Mouse (Mus musculus) heart, embryonic 15.5 days (tissue): ENCODE measurements around the gene Gm14326. TPM values are rescaled to one million over a fixed set of nuclear protein-coding genes. Genes with fewer than 3 reads are reported as not detected.
"Not testable (repeated sequence)": the region's sequence is repeated elsewhere in the genome, so short reads cannot be mapped to it uniquely, and the experiment has no call there.

ENCODE experiments used
- ATAC-seq: fragments of 200-750 bp; cut with Nextera tagmentation; replicated peaks from 2 replicates; pipeline ENCODE4 v1.8.0; 2017; ENCODE audit warnings: low read depth, moderate TSS enrichment; ENCODE audit not compliant: insufficient number of reproducible peaks, insufficient read depth, low FRiP score
- H3K27ac ChIP-seq: fragments of 300-500 bp; sonication (generic); 2 replicates; pipeline ENCODE4 v1.5.1; 2015; ENCODE audit warnings: mild to moderate bottlenecking, inconsistent platforms
- H3K27me3 ChIP-seq: fragments of 300-500 bp; sonication (generic); 2 replicates; pipeline ENCODE4 v1.6.1; 2015; ENCODE audit warnings: inconsistent platforms
- H3K36me3 ChIP-seq: fragments of 300-500 bp; sonication (generic); 2 replicates; pipeline ENCODE4 v1.6.1; 2015; ENCODE audit warnings: mild to moderate bottlenecking, inconsistent platforms
- H3K4me1 ChIP-seq: fragments of 300-500 bp; sonication (generic); replicated peaks from 2 replicates; pipeline ENCODE4 v1.6.1; 2015; ENCODE audit warnings: inconsistent platforms
- H3K4me2 ChIP-seq: fragments of 300-500 bp; sonication (generic); 2 replicates; pipeline ENCODE4 v1.6.1; 2015; ENCODE audit warnings: inconsistent platforms, mild to moderate bottlenecking, moderate library complexity
- H3K4me3 ChIP-seq: fragments of 300-500 bp; sonication (generic); 2 replicates; pipeline ENCODE4 v1.5.1; 2015; ENCODE audit warnings: mild to moderate bottlenecking, inconsistent platforms
- H3K9ac ChIP-seq: fragments of 300-500 bp; sonication (generic); 2 replicates; pipeline ENCODE4 v1.6.1; 2015; ENCODE audit warnings: mild to moderate bottlenecking, inconsistent platforms
- H3K9me3 ChIP-seq: fragments of 300-500 bp; sonication (generic); replicated peaks from 2 replicates; pipeline ENCODE4 v1.6.1; 2016; ENCODE audit warnings: inconsistent platforms
- WGBS: fragments of 180-500 bp; shearing (Covaris S2); methylation state at CpG from one replicate; pipeline ENCODE4 v1.1.7; 2015; ENCODE audit warnings: mixed read lengths; 5-methylcytosine and 5-hydroxymethylcytosine counted together
- polyA plus RNA-seq: library from polyadenylated mRNA; unstranded; fragments of >200 nt; fragmentation: Nextera tagmentation; extraction: Ambion mirVana; gene quantifications from 2 replicates; pipeline ENCODE4 v1.2.1, GENCODE M21; 2015

Gm14326 gene
- 19.1 and 21.7 TPM in 2 replicates for polyA plus RNA-seq

- H3K9ac ChIP-seq: peak within 1 kb of the TSS; percentile 56
- peak within 1 kb of the TSS; percentile 55 for H3K4me3 ChIP-seq
- not testable (repeated sequence) for ATAC-seq, H3K9me3 ChIP-seq, H3K27ac ChIP-seq, H3K36me3 ChIP-seq, H3K4me1 ChIP-seq, H3K27me3 ChIP-seq
- WGBS: 2% methylated on average over 4 of the region's 7 CpGs
- peak within 1 kb of the TSS; percentile 54 for H3K4me2 ChIP-seq
These were observed at the start of gene Gm14326 for GRCm38 (mm10) chr2:177957145-177957544. TSS of gene Gm14326 (minus strand) at chr2:177957297.

- H3K9me3 ChIP-seq, H3K36me3 ChIP-seq, H3K27me3 ChIP-seq, H3K4me2 ChIP-seq, H3K9ac ChIP-seq, H3K4me1 ChIP-seq, ATAC-seq, H3K4me3 ChIP-seq, H3K27ac ChIP-seq: not testable (repeated sequence)
- WGBS: 71% methylated on average over 7 of the region's 7 CpGs
These were observed 17.7 kb upstream of the Gm14326 start for GRCm38 (mm10) chr2:177974814-177975213.

- H3K27me3 ChIP-seq, H3K27ac ChIP-seq, ATAC-seq, H3K9me3 ChIP-seq, H3K36me3 ChIP-seq, H3K4me1 ChIP-seq: not testable (repeated sequence)
- H3K4me3 ChIP-seq: peak overlapping the region; percentile 55
- under 1% methylated on average over 18 of the region's 18 CpGs for WGBS
- peak overlapping the region; percentile 54 for H3K4me2 ChIP-seq
- peak overlapping the region; percentile 56 for H3K9ac ChIP-seq
These were observed 363 bp downstream of the Gm14326 start for GRCm38 (mm10) chr2:177956734-177957133.

GRCm38 (mm10) chr2:177925563-177926103 lies 31.5 kb downstream of the Gm14326 start, which contains the start of gene Zfp972:
TSS of gene Zfp972 (minus strand) at chr2:177925613.
- not testable (repeated sequence) for ATAC-seq, H3K27me3 ChIP-seq, H3K4me2 ChIP-seq, H3K9ac ChIP-seq, H3K4me1 ChIP-seq, H3K9me3 ChIP-seq, H3K27ac ChIP-seq, H3K36me3 ChIP-seq
- 57% methylated on average over 4 of the region's 5 CpGs for WGBS
- H3K4me3 ChIP-seq: peak within 1 kb of the TSS; percentile 18; the same call in 1 of the 2 replicates

GRCm38 (mm10) chr2:177903276-177903675 lies 53.8 kb downstream of the Gm14326 start:
- not testable (repeated sequence) for H3K9me3 ChIP-seq, H3K9ac ChIP-seq, H3K4me3 ChIP-seq, H3K36me3 ChIP-seq, ATAC-seq, H3K27me3 ChIP-seq, H3K4me1 ChIP-seq, H3K4me2 ChIP-seq, H3K27ac ChIP-seq
- no CpG with 5 or more reads among the region's 12 CpGs for WGBS

- H3K27ac ChIP-seq, H3K9ac ChIP-seq, H3K36me3 ChIP-seq, H3K4me3 ChIP-seq, H3K9me3 ChIP-seq, H3K27me3 ChIP-seq, H3K4me1 ChIP-seq, H3K4me2 ChIP-seq, ATAC-seq: not testable (repeated sequence)
- WGBS: 71% methylated on average over 2 of the region's 3 CpGs
These were observed 58.9 kb downstream of the Gm14326 start for GRCm38 (mm10) chr2:177898171-177898570.

- not testable (repeated sequence) for H3K27ac ChIP-seq, ATAC-seq, H3K9ac ChIP-seq, H3K9me3 ChIP-seq, H3K36me3 ChIP-seq, H3K27me3 ChIP-seq, H3K4me1 ChIP-seq
- peak within 1 kb of the TSS; percentile 44 for H3K4me3 ChIP-seq
- peak within 1 kb of the TSS; percentile 47 for H3K4me2 ChIP-seq
- 29% methylated on average over 11 of the region's 13 CpGs for WGBS
These were observed 60.0 kb downstream of the Gm14326 start, which contains the start of gene Gm14327 for GRCm38 (mm10) chr2:177897046-177897578. TSS of gene Gm14327 (plus strand) at chr2:177897096.

- not testable (repeated sequence) for H3K27me3 ChIP-seq, H3K27ac ChIP-seq, H3K4me3 ChIP-seq, H3K4me1 ChIP-seq, H3K9me3 ChIP-seq, ATAC-seq, H3K4me2 ChIP-seq, H3K9ac ChIP-seq, H3K36me3 ChIP-seq
- 84% methylated on average over 14 of the region's 14 CpGs for WGBS
These were observed 69.4 kb downstream of the Gm14326 start for GRCm38 (mm10) chr2:177887743-177888142.

Other genes with a start within 250 kb of the Gm14326 start
- gene Gm14322, start 198.0 kb downstream of the Gm14326 start, polyA plus RNA-seq: 4.8 and 5.1 TPM in 2 replicates
- 26.9 and 28.8 TPM in 2 replicates for gene Gm14325, start 117.0 kb downstream of the Gm14326 start, polyA plus RNA-seq
- 2.9 and 4.4 TPM in 2 replicates for gene Gm14327, start 60.2 kb downstream of the Gm14326 start, polyA plus RNA-seq
- gene Zfp972, start 31.7 kb downstream of the Gm14326 start, polyA plus RNA-seq: 0.87 TPM in 1 of 2 replicates, not detected in the other
- 13.8 and 14.7 TPM in 2 replicates for gene Zfp971, start 66.0 kb upstream of the Gm14326 start, polyA plus RNA-seq
- gene Zfp931, start 121.2 kb upstream of the Gm14326 start, polyA plus RNA-seq: 11.1 and 12.5 TPM in 2 replicates
- 5.9 and 6.5 TPM in 2 replicates for gene Phactr3, start 161.7 kb upstream of the Gm14326 start, polyA plus RNA-seq